Mouse (Mus musculus) lung, adult 18-20 months (tissue): ENCODE data around the gene Vps54.
"Not testable (repeated sequence)": the region's sequence is repeated elsewhere in the genome, so short reads cannot be mapped to it uniquely, and the experiment has no call there.

ENCODE experiments used
- DNase-seq, 2 experiments: peaks; one replicate each; pipeline ENCODE4 v3.0.0; 2022; ENCODE audit warnings: mixed read lengths in 2 of 2

Gene Vps54

DNA sequence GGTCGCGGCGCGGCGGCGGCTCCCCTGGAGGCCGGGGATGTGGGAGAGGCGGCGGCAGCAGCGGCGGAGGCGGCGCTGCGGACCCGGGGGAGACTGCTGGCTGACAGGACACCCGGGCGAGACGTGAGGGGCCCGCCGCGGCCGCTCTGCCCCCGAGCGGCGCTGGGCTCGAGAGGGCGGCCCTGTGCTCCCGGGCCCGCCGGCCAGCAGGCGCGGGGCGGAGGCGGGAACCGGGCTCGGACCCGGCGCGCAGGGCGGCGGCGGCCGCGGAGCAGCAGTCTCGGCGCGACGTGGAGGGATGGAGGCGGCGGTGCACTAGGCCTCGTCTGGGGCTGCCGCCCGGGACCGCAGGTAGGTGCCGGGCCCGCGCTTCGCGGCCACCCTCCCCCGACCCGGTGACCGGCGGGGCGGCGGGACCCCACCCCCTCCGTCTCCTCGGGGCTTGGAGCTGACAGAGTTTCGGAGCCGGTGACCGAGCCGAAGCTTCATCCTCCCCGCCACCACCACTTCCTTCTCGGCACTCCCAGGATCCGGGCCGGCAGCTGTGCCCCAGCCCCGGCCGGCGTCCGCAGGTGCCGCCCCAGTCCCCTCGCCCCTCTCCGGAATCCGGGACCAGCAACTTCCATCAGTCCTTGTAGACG is at the start of gene Vps54:
Vps54 (plus strand) TSS at position 261 of the 641 bp plus-strand sequence.
- peak; percentile 43 to 54 for DNase-seq

DNA sequence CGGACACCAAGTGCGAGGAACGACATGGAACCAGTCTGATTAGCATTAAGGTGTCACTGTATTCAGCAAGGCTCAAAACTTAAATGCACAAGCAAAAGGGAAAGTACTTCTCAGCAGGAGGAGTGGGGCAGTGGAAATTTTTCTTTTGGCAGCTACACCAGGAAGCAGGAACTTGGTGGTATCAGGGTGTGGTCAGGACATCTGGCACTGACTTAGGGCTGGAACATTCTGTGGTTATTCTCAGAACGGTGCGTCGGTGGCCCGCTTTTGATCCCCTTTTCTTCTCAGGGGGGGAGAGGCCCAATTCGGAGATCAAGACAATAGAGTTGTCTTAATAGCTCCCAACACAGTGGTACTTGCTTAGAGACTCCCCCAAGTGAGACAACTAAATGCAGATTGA is 47.3 kb upstream of the Vps54 start:
- DNase-seq: not testable (repeated sequence)

GRCm38 (mm10) chr11:21194851-21195250 is 44.2 kb upstream of the Vps54 start:
- DNase-seq: no peak

DNA sequence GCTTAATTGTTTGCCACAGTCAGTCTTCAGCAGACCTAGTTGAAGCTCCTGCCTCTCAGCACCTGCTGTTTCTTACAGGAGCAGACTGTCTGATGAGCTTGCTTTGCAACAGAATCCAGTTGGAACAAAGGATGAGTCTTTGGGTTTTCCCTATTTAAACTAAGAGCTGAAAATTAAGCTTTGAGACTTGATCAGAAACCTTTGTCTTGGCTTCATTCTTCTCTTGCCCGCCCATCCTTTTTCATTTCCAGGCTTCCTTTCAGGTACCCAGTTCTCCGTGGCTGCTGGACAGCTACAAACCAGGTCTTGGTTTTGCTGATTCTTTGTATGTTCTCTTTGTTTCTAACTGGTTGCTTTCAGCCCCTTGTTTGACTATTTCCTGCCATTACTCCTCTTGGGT is 30.0 kb upstream of the Vps54 start:
- DNase-seq: no peak

DNA sequence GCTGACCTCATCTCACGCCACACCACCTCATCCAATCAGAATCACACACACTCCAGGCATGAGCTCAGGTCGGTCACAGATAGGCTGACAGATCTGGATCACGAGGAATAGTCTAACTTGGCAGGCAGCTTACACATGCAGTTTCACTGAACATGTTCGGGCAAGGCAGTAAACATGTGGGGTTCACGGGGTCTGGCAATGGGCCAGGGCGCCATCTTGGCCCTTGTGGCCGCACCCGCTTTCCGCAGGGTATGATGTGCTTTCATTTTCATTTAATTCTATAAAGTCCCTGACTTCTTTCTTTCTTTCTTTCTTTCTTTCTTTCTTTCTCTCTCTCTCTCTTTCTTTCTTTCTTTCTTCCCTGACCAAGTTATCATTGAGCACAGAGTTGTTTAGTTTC is 29.4 kb upstream of the Vps54 start:
- DNase-seq: not testable (repeated sequence)

GRCm38 (mm10) chr11:21217419-21217818 is 21.7 kb upstream of the Vps54 start:
- DNase-seq: no peak

- no peak for DNase-seq
These were observed 19.8 kb upstream of the Vps54 start for GRCm38 (mm10) chr11:21219281-21219680.

- no peak for DNase-seq
These were observed 19.1 kb upstream of the Vps54 start for GRCm38 (mm10) chr11:21219851-21220587.

- DNase-seq: no peak
These were observed 18.3 kb upstream of the Vps54 start for GRCm38 (mm10) chr11:21220754-21221153.

DNA sequence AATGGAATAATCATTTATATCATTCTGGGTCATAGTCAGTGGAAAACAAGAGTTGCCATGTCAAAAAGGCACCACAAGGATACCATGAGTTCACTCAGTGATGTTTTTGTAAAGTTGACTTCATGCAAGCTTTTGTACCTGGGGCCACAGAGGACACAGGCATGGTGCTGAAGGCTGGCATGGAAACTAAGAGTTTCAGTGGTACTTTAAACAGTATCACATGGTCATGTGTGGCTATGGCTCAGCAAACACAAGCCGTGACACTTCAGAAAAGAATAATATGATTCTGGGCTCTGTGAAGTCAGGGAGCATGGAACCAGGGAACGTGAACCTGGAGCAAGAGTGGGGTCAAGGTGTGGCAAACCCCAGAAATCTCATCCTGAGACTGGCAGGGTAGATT is 17.7 kb upstream of the Vps54 start:
- DNase-seq: no peak

DNA sequence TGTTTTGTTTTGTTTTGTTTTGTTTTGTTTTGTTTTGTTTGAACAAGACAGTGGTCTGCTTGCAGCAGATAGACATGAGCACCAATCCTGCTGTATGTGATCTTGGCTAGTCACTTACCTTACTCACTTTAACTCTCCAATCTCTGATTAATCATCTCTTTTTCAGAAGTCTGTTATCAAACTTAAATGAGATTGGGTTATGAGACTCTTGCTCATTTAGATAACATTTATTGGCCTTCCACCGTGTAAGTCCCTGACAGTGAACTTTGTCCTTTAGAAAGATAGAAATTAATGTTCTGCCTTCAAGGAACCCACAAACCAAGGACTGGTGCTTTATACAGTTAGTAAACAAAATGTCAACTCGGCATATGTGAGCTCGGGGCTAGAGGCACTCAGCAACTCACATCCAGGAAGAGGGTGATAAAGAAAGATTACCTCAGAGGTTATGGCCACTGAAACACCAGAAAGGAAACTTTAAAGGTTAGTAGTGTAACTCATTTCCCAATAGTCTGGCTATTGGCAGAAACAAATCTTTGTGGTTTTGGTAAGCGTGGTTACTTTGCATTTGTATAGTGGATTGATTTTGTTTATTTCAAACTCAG is 16.4 kb upstream of the Vps54 start:
- DNase-seq: no peak

GRCm38 (mm10) chr11:21223539-21223938 is 15.5 kb upstream of the Vps54 start:
- DNase-seq: no peak

DNA sequence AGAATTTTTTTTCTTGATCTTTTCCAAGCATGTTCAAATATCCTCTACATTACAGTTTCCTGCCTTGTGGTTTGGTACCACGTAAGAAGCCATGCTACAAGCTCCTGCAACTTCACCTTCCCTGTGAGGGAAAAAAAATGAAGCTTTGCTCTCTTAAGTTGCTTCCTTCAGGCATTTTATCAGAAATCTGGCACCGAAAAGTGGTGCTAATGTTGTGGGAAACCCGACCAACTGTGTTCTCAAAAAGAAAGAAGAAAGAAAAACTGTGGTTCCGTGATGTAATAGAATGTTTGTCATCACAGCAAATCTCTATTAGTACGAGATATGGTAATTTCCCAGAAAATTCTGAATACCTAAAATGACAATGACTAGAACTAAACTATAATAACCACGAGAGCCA is 15.0 kb upstream of the Vps54 start:
- DNase-seq: no peak

- no peak for DNase-seq
These were observed 14.6 kb upstream of the Vps54 start for GRCm38 (mm10) chr11:21224446-21224845.

DNA sequence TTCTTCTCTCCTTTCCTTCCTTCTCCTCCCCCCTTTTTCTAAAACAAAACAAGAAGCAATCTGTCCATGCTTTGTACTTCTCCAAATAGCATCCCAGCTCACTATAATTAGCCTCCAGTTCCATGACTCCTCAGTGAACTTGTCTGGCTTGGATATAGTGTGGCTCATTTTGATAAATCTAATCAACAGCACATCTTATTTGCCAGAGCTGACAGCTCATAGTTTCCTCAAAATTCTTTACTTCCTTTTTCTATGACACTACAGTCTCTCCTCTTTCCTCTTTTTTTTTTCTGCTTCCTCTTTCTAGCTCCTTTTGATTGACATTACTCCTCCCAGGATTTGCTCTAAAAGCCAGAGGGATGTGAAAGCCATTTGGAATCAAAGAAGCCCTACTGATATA is 14.1 kb upstream of the Vps54 start:
- DNase-seq: no peak

DNA sequence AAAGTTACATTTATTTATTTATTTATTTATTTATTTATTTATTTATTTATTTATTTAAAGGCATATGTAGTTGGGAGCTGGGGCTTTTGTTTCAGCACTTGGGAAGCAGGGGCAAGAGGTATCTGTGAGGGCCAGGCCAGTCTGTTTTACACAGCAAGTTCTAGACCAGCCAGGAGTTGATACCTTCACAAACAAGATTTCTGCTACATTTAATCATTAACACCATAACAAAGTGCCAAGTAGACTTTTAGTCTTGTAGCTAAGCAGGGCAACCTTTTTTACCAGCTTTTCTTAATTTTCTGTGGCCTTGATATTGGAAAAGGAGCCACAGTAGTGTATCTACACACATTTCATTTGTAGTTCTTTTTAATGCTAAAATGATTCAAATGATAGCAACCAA is 3.7 kb upstream of the Vps54 start:
- DNase-seq: no peak

DNA sequence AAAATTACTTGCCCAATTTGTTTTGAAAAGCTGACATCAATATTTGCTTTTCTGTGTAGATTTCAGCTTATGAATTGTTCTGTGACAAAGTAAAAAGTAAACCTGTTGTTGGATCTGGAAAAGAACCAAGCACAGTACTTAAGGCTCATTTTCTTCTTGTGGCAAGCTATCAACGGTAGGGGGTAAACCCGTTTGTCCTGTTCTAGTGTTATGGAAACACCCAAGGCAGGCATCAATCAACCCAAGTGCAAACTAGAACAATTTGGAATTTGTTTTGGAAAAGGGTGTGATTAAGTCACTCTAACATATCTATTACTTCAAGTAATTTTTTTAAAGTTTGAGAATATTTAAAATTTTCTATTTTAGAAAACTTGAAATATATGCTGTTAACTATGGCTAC is 3.3 kb upstream of the Vps54 start:
- DNase-seq: peak in 1 of 2 experiments; percentile 63

DNA sequence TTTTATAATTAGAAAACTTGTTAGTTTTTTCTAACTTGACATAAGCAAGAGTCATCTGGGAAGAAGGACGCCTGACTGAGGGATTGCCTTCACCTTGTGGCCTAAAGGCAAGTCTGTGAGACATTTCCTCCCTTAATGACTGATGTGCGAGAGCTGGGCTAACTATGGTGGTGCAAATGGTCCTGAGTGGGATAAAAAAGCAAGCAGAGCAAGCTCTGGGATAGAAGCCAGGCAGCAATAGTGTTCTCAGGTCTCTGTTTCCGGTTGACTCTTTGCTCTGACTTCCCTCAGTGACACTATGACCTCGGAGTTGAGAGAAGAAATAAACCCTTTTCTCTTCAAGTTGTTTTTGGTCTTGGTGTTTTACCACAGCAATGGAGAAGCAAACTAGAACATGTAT is 2.1 kb upstream of the Vps54 start:
- DNase-seq: no peak

GRCm38 (mm10) chr11:21237474-21238278 is 1.4 kb upstream of the Vps54 start:
- no peak for DNase-seq

DNA sequence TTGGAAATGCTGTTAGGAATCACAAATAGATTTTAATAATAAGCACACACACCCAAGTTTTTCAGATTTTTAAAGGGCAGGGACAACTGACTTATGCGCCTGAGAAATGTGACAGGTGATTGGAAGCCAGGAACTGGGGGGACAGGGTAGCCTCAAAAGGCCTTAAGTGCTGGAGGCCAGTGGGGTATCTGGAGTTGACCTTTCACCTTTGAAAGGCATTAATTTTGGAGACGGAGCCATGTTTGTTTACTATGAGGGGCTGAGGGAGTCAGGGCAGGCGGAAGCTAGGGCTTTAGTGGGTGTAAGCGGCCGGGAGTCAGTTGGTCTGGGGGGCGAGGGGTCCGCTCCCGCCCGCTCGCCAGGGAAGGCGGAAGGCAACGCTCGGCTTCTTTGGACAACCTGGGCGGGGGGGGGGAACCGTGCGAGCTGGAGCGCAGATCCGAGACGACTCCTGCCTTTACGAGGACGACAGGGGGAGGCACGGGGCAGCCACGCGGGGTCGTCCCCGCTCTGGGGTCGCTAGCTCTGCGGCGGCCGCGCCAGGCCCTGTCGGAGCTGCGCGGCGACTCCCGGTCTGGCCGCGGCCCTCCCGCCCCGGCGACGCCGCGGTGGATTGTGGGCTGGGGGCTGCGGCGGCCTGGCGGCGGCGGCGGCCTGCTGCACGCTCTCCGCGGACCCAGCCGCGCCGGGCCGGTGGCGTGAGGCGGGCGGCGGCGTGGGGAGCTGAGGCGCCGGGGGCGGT is 631 bp upstream of the Vps54 start:
- peak in 1 of 2 experiments; percentile 29 for DNase-seq

DNA sequence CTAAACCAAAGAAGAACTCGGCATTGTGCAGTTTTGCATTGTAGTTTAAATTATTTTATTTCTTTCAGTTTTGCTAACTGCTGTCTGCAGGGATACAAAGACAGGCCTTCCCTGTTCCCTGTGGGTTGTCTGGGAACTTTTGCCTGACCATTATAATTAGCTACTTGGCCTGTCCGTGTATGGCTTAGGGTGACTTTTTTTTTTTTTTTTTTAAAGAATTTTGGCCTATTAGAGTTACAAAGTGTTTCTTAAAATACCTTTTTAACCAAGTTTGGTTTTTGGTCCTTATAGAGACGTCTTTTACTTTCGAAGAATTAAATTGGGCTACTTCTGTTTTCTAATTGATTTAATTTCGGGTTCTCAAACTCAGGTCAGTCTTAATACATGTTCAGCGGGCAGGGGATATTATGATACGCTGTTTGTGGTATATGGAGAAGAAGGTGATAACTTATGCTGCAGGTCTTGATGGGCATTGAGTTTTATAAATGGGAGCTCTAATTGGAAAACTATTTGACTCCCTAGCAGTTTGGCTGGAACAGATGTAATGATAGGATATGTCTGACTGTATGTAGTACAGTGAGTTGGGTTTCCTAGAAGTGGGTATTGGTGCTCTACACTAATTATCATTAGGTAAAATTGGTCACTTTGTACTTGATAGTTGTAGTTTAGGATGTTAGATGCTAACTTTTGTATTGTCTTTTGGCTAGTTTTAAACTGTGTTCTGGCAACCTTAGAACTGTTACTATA is 855 bp downstream of the Vps54 start:
- DNase-seq: no peak

DNA sequence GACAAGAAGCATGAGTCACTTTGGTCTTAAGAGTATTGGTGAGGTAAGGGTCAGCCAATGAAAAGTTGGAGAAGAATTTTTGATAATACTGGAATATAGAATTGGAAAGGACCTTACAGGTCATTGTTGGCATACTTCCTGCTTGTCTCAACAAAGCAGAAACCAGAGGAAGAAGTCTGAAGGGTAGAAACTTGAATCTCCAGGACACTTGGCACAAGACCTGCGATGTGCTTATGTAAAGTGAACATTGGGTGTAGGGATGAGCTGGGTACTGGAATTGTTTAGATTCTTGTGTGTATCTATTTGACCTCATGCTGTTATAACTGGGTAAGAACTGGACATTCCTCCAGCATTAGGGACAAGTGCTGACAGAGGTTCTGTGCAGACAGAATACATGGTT is 2.3 kb downstream of the Vps54 start:
- no peak for DNase-seq
